Mouse (Mus musculus) B cell, adult 67 days (primary cell): ENCODE measurements around the gene Sprr2j-ps. TPM values are rescaled to one million over a fixed set of nuclear protein-coding genes. Genes with fewer than 3 reads are reported as not detected.

ENCODE experiments used
- total RNA-seq, 2 experiments: library from RNA; stranded (reverse); gene quantifications; 4 replicates each; pipeline ENCODE4 v1.2.4; 2023

Gene Sprr2j-ps
- not detected for total RNA-seq

DNA sequence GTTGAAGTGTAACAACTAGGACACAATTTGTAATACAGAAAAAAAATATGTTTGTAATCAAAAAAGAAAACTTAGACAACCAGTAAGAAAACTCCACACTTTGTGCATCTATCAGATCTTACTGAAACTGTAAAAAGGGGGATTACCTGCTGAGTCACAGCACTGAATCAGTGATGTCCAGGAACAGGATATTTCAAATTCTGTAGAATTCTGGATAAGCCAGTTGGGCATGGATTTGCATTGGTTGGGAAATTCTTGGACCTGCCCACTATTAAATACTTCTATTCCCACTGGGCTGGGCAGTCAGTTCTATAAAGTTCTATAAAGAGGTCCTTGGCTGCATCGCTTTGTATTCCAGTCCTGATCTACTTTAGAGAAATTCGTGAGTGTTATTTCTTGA, at the start of gene Sprr2j-ps:
TSS of gene Sprr2j-ps (plus strand) at position 301 of the 400 bp plus-strand sequence.

DNA sequence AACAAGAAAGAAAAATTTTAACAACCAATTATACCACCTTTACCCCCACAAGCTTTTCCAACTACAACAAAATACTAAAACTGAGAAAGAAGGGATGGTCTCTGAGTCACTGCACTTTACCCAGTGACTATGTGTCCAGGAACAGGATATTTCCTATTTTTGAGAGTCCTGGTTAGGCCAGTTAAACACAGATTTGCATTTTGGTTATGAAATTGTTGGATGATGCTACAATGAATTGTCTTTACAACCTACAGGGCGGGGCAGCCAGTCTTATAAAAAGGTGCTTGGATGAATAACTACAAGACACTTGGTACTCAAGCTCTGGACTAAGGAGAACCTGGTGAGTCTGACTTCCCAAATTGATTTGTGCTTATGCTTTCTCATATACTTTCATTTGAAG, 32.5 kb upstream of the Sprr2j-ps start, which contains the start of gene Sprr2h:
TSS of gene Sprr2h (plus strand) at position 301 of the 400 bp plus-strand sequence.

GRCm38 (mm10) chr3:92407691-92408090, 10.2 kb upstream of the Sprr2j-ps start, which contains the start of gene Sprr2i:
TSS of gene Sprr2i (plus strand) at chr3:92407991.

DNA sequence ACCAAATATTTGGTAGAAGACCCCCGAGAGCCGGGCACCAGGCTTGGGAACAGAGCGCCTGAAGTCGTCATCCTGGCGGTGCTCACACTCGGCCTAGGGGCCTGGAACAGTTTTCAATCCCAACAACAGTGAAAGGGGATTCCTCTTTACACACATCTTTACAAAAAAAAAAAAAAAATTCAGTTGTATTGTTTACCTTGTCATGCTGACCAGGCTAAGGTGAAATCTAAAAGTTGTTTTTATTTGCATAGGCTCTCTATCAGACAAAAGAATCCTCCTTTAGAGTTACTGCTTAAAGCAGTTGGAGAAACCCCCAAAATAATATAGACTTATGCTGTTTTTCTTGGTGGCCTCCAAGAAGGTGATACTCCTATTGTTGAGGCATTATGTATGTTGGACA, 11.4 kb downstream of the Sprr2j-ps start, which contains the start of gene Gm9774:
TSS of gene Gm9774 (minus strand) at position 101 of the 400 bp plus-strand sequence.

GRCm38 (mm10) chr3:92432282-92432681, 14.4 kb downstream of the Sprr2j-ps start, which contains the start of gene Sprr2k:
TSS of gene Sprr2k (plus strand) at chr3:92432582.

GRCm38 (mm10) chr3:92438689-92439088, 20.8 kb downstream of the Sprr2j-ps start, which contains the start of gene Sprr1b:
TSS of gene Sprr1b (minus strand) at chr3:92438789.

DNA sequence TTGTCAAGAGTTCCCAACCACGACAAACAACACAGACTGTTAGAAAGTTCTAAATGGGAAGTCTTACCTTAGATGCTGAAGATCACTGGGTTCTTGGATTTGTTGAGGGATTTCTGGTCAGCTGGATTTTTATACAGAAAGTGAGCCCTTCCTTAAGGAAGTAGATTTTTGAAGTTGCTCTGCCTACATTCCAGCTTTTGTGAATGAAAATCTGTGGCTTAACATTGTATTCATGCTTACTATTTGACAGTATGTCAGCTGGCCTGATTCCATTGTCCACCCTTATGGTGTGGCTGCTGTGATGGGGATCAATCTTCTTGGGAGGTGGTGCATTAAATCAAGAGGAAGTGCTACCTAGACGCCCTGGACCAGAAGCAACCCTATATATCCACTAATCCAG, 40.7 kb downstream of the Sprr2j-ps start, which contains the start of gene Sprr3:
TSS of gene Sprr3 (minus strand) at position 101 of the 400 bp plus-strand sequence.

Other genes starting within 250 kb of the Sprr2j-ps start
- not detected for gene Sprr2a1, start 202.3 kb upstream of the Sprr2j-ps start, total RNA-seq
- gene Sprr2a2, start 202.2 kb upstream of the Sprr2j-ps start, total RNA-seq = not detected
- gene Sprr2a3, start 132.7 kb upstream of the Sprr2j-ps start, total RNA-seq = not detected
- gene Sprr2b, start 101.5 kb upstream of the Sprr2j-ps start, total RNA-seq = not detected
- not detected for gene Sprr2d, start 78.9 kb upstream of the Sprr2j-ps start, total RNA-seq
- gene Sprr2e, start 65.9 kb upstream of the Sprr2j-ps start, total RNA-seq = not detected
- not detected for gene Sprr2f, start 52.9 kb upstream of the Sprr2j-ps start, total RNA-seq
- not detected for gene Sprr2h, start 32.4 kb upstream of the Sprr2j-ps start, total RNA-seq
- not detected for gene Sprr2i, start 10.1 kb upstream of the Sprr2j-ps start, total RNA-seq
- 1 to 10 TPM; 1.6 to 2.5 TPM for gene Gm9774, start 11.3 kb downstream of the Sprr2j-ps start, total RNA-seq
- not detected for gene Sprr2k, start 14.5 kb downstream of the Sprr2j-ps start, total RNA-seq
- gene Sprr1b, start 20.7 kb downstream of the Sprr2j-ps start, total RNA-seq = not detected
- not detected for gene Sprr3, start 40.6 kb downstream of the Sprr2j-ps start, total RNA-seq
- not detected for gene Sprr1a, start 67.8 kb downstream of the Sprr2j-ps start, total RNA-seq
- not detected for gene Sprr4, start 82.4 kb downstream of the Sprr2j-ps start, total RNA-seq
- gene 2310046K23Rik, start 116.4 kb downstream of the Sprr2j-ps start, total RNA-seq = not detected
- gene Ivl, start 155.7 kb downstream of the Sprr2j-ps start, total RNA-seq = not detected
- not detected for gene Smcp, start 170.9 kb downstream of the Sprr2j-ps start, total RNA-seq
- not detected for gene 2210017I01Rik, start 189.4 kb downstream of the Sprr2j-ps start, total RNA-seq
- not detected for gene Lce6a, start 203.6 kb downstream of the Sprr2j-ps start, total RNA-seq
- gene Lce1a1, start 230.2 kb downstream of the Sprr2j-ps start, total RNA-seq = not detected
- gene Lce1b, start 238.8 kb downstream of the Sprr2j-ps start, total RNA-seq = not detected